Mouse (Mus musculus) forebrain, embryonic 10.5 days (tissue): ENCODE measurements around the gene Bag6. TPM values are rescaled to one million over a fixed set of nuclear protein-coding genes. Genes with fewer than 3 reads are reported as not detected.
A peak's percentile ranks its signal among the peaks of the same experiment; 100 is the strongest.

Experiments used
- DNase-seq: peaks from one replicate; pipeline ENCODE4 v3.0.0-alpha.2; 2017; ENCODE audit warnings: low spot score; ENCODE audit errors: extremely low spot score
- H3K27ac ChIP-seq: fragments of 300-500 bp; sonication (generic); 2 replicates; pipeline ENCODE4 v1.5.1; 2016; ENCODE audit warnings: mild to moderate bottlenecking
- H3K27me3 ChIP-seq: fragments of 300-500 bp; sonication (generic); 2 replicates; pipeline ENCODE4 v1.6.1; 2016; ENCODE audit warnings: mild to moderate bottlenecking; ENCODE audit not compliant: poor library complexity, severe bottlenecking
- H3K36me3 ChIP-seq: fragments of 300-500 bp; sonication (generic); replicated peaks from 2 replicates; pipeline ENCODE4 v1.6.1; 2016; ENCODE audit warnings: mild to moderate bottlenecking, moderate library complexity
- H3K4me1 ChIP-seq: fragments of 300-500 bp; sonication (generic); 2 replicates; pipeline ENCODE4 v1.6.1; 2016
- H3K4me3 ChIP-seq: fragments of 300-500 bp; sonication (generic); 2 replicates; pipeline ENCODE4 v1.5.1; 2016; ENCODE audit warnings: mild to moderate bottlenecking, moderate library complexity
- H3K9me3 ChIP-seq: fragments of 300-500 bp; sonication (generic); 2 replicates; pipeline ENCODE4 v1.6.1; 2016; ENCODE audit warnings: mild to moderate bottlenecking, moderate library complexity
- WGBS: fragments of 180-500 bp; shearing (Covaris S2); methylation state at CpG from one replicate; pipeline ENCODE4 v1.1.7; 2016; 5-methylcytosine and 5-hydroxymethylcytosine counted together
- polyA plus RNA-seq: library from polyadenylated mRNA; unstranded; fragments of >200 nt; fragmentation: Nextera tagmentation; extraction: Ambion mirVana; gene quantifications from 2 replicates; pipeline ENCODE4 v1.2.1, GENCODE M21; 2016

Bag6 gene
- polyA plus RNA-seq, 1 experiment from 2014 or later = 69.0 TPM

GRCm38 (mm10) chr17:35135591-35136320 is 778 bp downstream of the Bag6 start:
- under 1% methylated on average over 43 of the region's 43 CpGs for WGBS
- Histone ChIP-seq H3K36me3 (peaks cover 38% of the 10 kb centered on the region), H3K4me3 (peak overlapping the region; percentile 76), H3K27me3 (no peaks in the 10 kb centered on the region), H3K4me1 (peaks cover 17% of the 10 kb centered on the region), H3K9me3 (no peaks in the 10 kb centered on the region), H3K27ac (peak overlapping the region; percentile 98)
- no peak for DNase-seq

- Histone ChIP-seq H3K27ac (no peak overlapping the region), H3K4me3 (no peak overlapping the region), H3K36me3 (peaks cover 71% of the 10 kb centered on the region), H3K9me3 (peaks cover 4% of the 10 kb centered on the region; the same call in 1 of the 2 replicates), H3K4me1 (peaks cover 17% of the 10 kb centered on the region), H3K27me3 (no peaks in the 10 kb centered on the region)
- no peak for DNase-seq
- WGBS = 93% methylated on average over 3 of the region's 3 CpGs
Observed at GRCm38 (mm10) chr17:35139269-35139668, 4.3 kb downstream of the Bag6 start.

GRCm38 (mm10) chr17:35140490-35140996 is 5.6 kb downstream of the Bag6 start:
- Histone ChIP-seq H3K4me3 (peak overlapping the region; percentile 0; the same call in 1 of the 2 replicates), H3K9me3 (peaks cover 4% of the 10 kb centered on the region; the same call in 1 of the 2 replicates), H3K27ac (no peak overlapping the region), H3K36me3 (peaks cover 83% of the 10 kb centered on the region), H3K4me1 (peaks cover 17% of the 10 kb centered on the region), H3K27me3 (no peaks in the 10 kb centered on the region)
- 86% methylated on average over 16 of the region's 16 CpGs for WGBS
- no peak for DNase-seq

GRCm38 (mm10) chr17:35141971-35142370 is 7.0 kb downstream of the Bag6 start:
- Histone ChIP-seq H3K27ac (no peak overlapping the region), H3K4me1 (peaks cover 6% of the 10 kb centered on the region), H3K9me3 (peaks cover 4% of the 10 kb centered on the region; the same call in 1 of the 2 replicates), H3K27me3 (no peaks in the 10 kb centered on the region), H3K4me3 (0 out of 2 replicates have a peak overlapping the region, but pooled peaks have one; percentile 7), H3K36me3 (peaks cover 98% of the 10 kb centered on the region)
- DNase-seq = no peak
- 92% methylated on average over 6 of the region's 6 CpGs for WGBS

GRCm38 (mm10) chr17:35146139-35146538 is 11.2 kb downstream of the Bag6 start:
- H3K9me3 ChIP-seq = peaks cover 4% of the 10 kb centered on the region; the same call in 1 of the 2 replicates
- 92% methylated on average over 5 of the region's 5 CpGs for WGBS
- no peaks in the 10 kb centered on the region for H3K27me3 ChIP-seq
- no peak for DNase-seq
- H3K4me1 ChIP-seq = no peaks in the 10 kb centered on the region
- H3K4me3 ChIP-seq = no peak overlapping the region; the same call in 1 of the 2 replicates
- H3K36me3 ChIP-seq = peaks cover 99% of the 10 kb centered on the region
- H3K27ac ChIP-seq = no peak overlapping the region

GRCm38 (mm10) chr17:35147348-35147747 is 12.4 kb downstream of the Bag6 start:
- Histone ChIP-seq H3K27me3 (no peaks in the 10 kb centered on the region), H3K4me3 (no peak overlapping the region), H3K9me3 (peaks cover 4% of the 10 kb centered on the region; the same call in 1 of the 2 replicates), H3K4me1 (no peaks in the 10 kb centered on the region), H3K27ac (no peak overlapping the region), H3K36me3 (peaks cover 99% of the 10 kb centered on the region)
- WGBS = 58% methylated on average over 3 of the region's 3 CpGs
- DNase-seq = no peak

- H3K27me3 ChIP-seq = no peaks in the 10 kb centered on the region
- H3K4me1 ChIP-seq = no peaks in the 10 kb centered on the region
- DNase-seq = no peak
- H3K9me3 ChIP-seq = peaks cover 4% of the 10 kb centered on the region; the same call in 1 of the 2 replicates
- H3K36me3 ChIP-seq = peaks cover 99% of the 10 kb centered on the region
- 71% methylated on average over 5 of the region's 5 CpGs for WGBS
- no peak overlapping the region for H3K27ac ChIP-seq
- no peak overlapping the region; the same call in 1 of the 2 replicates for H3K4me3 ChIP-seq
Observed at GRCm38 (mm10) chr17:35147922-35148639, 13.1 kb downstream of the Bag6 start.

- no peaks in the 10 kb centered on the region for H3K4me1 ChIP-seq
- no peak for DNase-seq
- H3K9me3 ChIP-seq = no peaks in the 10 kb centered on the region
- H3K27me3 ChIP-seq = no peaks in the 10 kb centered on the region
- WGBS = 96% methylated on average over 4 of the region's 4 CpGs
- H3K27ac ChIP-seq = no peak overlapping the region
- H3K36me3 ChIP-seq = peaks cover 99% of the 10 kb centered on the region
- H3K4me3 ChIP-seq = no peak overlapping the region
Observed at GRCm38 (mm10) chr17:35152121-35152520, 17.1 kb downstream of the Bag6 start.

GRCm38 (mm10) chr17:35153077-35153476 is 18.1 kb downstream of the Bag6 start:
- 92% methylated on average over 9 of the region's 9 CpGs for WGBS
- H3K9me3 ChIP-seq = no peaks in the 10 kb centered on the region
- no peaks in the 10 kb centered on the region for H3K27me3 ChIP-seq
- H3K27ac ChIP-seq = no peak overlapping the region
- H3K4me3 ChIP-seq = no peak overlapping the region
- DNase-seq = no peak
- H3K36me3 ChIP-seq = peaks cover 99% of the 10 kb centered on the region
- no peaks in the 10 kb centered on the region for H3K4me1 ChIP-seq

GRCm38 (mm10) chr17:35153931-35154330 is 19.0 kb downstream of the Bag6 start:
- H3K27ac ChIP-seq = no peak overlapping the region
- no peak for DNase-seq
- H3K4me1 ChIP-seq = no peaks in the 10 kb centered on the region
- H3K36me3 ChIP-seq = peaks cover 99% of the 10 kb centered on the region
- no peaks in the 10 kb centered on the region for H3K27me3 ChIP-seq
- H3K4me3 ChIP-seq = no peak overlapping the region; the same call in 1 of the 2 replicates
- H3K9me3 ChIP-seq = no peaks in the 10 kb centered on the region
- 87% methylated on average over 4 of the region's 4 CpGs for WGBS

- H3K27ac ChIP-seq = no peak overlapping the region
- no peak overlapping the region; the same call in 1 of the 2 replicates for H3K4me3 ChIP-seq
- no peak for DNase-seq
- 79% methylated on average over 7 of the region's 7 CpGs for WGBS
- H3K9me3 ChIP-seq = no peaks in the 10 kb centered on the region
- H3K27me3 ChIP-seq = no peaks in the 10 kb centered on the region
- H3K4me1 ChIP-seq = no peaks in the 10 kb centered on the region
- peaks cover 99% of the 10 kb centered on the region for H3K36me3 ChIP-seq
Observed at GRCm38 (mm10) chr17:35154616-35155015, 19.6 kb downstream of the Bag6 start.

- no peaks in the 10 kb centered on the region for H3K27me3 ChIP-seq
- H3K4me1 ChIP-seq = no peaks in the 10 kb centered on the region
- 93% methylated on average over 12 of the region's 12 CpGs for WGBS
- no peak overlapping the region for H3K27ac ChIP-seq
- DNase-seq = no peak
- peak overlapping the region; percentile 7; the same call in 1 of the 2 replicates for H3K4me3 ChIP-seq
- no peaks in the 10 kb centered on the region for H3K9me3 ChIP-seq
- H3K36me3 ChIP-seq = peaks cover 99% of the 10 kb centered on the region
Observed at GRCm38 (mm10) chr17:35155451-35155850, 20.5 kb downstream of the Bag6 start.
